In the genomic region with DNA sequence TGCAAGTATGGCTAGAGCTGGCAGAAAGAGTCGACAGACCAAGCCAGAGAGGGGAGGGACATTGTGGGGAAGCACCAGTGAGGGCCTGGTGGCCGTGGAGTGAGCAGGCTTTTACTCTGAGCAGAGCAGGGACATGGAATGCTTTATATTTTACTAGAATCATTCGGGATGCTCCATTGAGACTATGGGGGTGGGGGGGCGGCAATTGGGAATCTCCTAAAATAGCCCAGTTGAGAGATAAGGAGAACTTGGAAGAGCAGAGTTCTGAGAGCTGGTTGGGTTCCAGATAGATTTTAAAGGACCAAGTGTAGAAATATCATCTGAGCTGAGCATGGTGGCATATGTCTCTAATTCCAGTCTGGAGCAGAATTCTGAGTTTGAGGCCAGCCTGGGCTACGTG, we compare ENCODE assay signal across 16 mouse cellular contexts.
"Had no signal": no experiment of that assay in that cellular context is flagged by ENCODE, and none has a peak within 500 bp of the region (broad histone marks: within the 10 kb centered on the region; RNA-seq: fewer than 3 reads in every experiment).

No protein-coding gene starts in this region.

- H3K4me2 ChIP-seq: liver, embryonic 13.5 days; midbrain, embryonic 11.5 days had no signal

- H3K4me1 ChIP-seq: liver, embryonic 13.5 days had no signal

- H3K9ac ChIP-seq: liver, embryonic 13.5 days had no signal

- DNase-seq: kidney, postnatal 36 days; layer of hippocampus, postnatal 36 days; liver, embryonic 13.5 days; lung, adult 2 months; lung, postnatal 14 days; lung, postnatal 4 days; midbrain, embryonic 14.5 days; right cerebral cortex, adult 18-20 months; right cerebral cortex, postnatal 14 days; right cerebral cortex, postnatal 4 days; thymus, adult 2 months; thymus, postnatal 14 days; thymus, postnatal 4 days had no signal

- H3K27me3 ChIP-seq: liver, embryonic 13.5 days had no signal

- H3K27ac ChIP-seq: left cerebral cortex, adult 2 months; liver, embryonic 13.5 days; stomach, postnatal 0 days had no signal

- H3K9me3 ChIP-seq: liver, embryonic 13.5 days had no signal

- H3K4me3 ChIP-seq: left cerebral cortex, adult 2 months; liver, embryonic 13.5 days had no signal

- H3K36me3 ChIP-seq: liver, embryonic 13.5 days had no signal
